Mouse (Mus musculus): Measurements from ENCODE around the gene Irak2.

GRCm38 (mm10) chr6:113660492-113661352 lies 22.5 kb downstream of the Irak2 start:
- no peak for TF ChIP-seq GATA1 (IDR thresholded peaks at IDR 0.05; ENCODE audit: borderline replicate concordance, low read length)
- no peak for TF ChIP-seq FLI1 (IDR thresholded peaks at IDR 0.05; ENCODE audit: low read length)

Measured in megakaryocyte, embryonic 14.5 days (primary cell).